Mouse (Mus musculus): ENCODE measurements around the gene Tlr8. TPM values are rescaled to one million over a fixed set of nuclear protein-coding genes. Genes with fewer than 3 reads are reported as not detected.

The Tlr8 gene
- total RNA-seq, 2 experiments from 2014 or later, result 0.14 to 0.16 TPM

GRCm38 (mm10) chrX:167227138-167227537, 37.0 kb downstream of the Tlr8 start:
- TF ChIP-seq CTCF (IDR thresholded peaks at IDR 0.05), result no peak
- no peak overlapping the region for H3K27ac ChIP-seq
- intact Hi-C loops (cut with DNase I), result loop anchor here (1.0 to 5.0 kb wide), 2 partner anchors 27 to 325 kb away; no protein-coding TSS in a partner anchor
- no peak for DNase-seq (ENCODE audit: extremely low spot score in 1 of 2, low spot score in 2 of 2)
- no peak overlapping the region for H3K4me3 ChIP-seq

DNA sequence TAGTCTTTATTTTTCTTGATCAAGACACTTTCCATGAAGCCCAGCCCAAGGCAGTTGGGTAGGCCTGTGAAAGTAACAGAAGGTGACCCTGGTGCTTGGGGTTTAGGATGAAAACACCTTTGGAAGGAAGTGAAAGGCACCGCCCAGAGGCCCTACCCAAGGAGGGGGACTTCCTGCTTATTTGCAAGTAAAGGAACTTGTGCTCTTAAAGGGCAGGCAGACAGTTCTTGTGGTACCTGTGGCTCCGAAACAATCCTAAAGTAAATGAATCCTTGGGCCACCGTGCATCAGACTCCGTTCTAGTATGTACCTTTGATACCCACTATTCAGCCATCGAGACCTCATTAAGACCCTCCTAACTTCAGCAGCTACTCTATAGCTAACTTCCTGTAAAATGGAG, 37.6 kb downstream of the Tlr8 start:
- intact Hi-C loops (cut with DNase I), result loop anchor here (5.0 kb wide), 1 partner anchor 324 kb away; no protein-coding TSS in a partner anchor
- DNase-seq (ENCODE audit: extremely low spot score in 1 of 2, low spot score in 2 of 2), result no peak
- no peak for TF ChIP-seq CTCF (IDR thresholded peaks at IDR 0.05)
- Histone ChIP-seq H3K4me3 (no peak overlapping the region), H3K27ac (no peak overlapping the region)

GRCm38 (mm10) chrX:167212707-167213106, 51.4 kb downstream of the Tlr8 start:
- Histone ChIP-seq H3K4me3 (no peak overlapping the region), H3K27ac (no peak overlapping the region)
- intact Hi-C loops (cut with DNase I), result no loop called here
- TF ChIP-seq CTCF (IDR thresholded peaks at IDR 0.05), result peak; percentile 50
- DNase-seq (ENCODE audit: extremely low spot score in 1 of 2, low spot score in 2 of 2), result no peak

DNA sequence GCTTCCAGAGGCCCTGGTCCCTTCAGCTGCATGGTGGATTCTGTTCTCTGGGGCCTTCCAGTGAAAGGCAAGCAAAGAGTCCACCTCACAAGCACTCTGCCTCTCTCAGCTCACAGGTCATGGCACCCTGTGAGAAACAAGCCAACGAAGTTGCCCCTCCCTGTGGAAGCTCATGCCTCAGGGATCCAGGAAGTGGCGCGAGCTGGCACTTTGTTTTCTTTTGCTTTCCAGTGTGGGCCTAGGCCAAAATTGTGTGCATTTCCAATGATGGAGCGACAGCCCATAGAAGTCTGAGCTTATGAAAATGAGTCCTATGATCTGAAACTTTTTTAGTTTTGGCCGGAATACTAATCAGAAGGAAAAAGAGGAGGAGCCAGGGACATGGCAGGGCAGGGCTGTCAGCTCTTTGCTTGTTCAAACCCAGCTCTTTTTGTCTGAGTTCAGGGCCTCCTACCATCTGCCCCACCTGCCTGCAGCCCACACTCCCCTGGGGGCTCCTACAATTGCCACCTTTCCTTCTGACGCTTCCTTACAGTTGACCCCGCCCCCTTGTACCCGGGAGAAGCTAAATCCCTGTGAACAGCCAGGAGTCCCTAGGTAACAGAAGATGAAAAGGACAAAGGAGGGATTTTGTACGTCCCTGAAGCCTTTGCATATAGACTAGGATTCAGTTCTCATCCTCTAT, 52.1 kb downstream of the Tlr8 start:
- DNase-seq (ENCODE audit: extremely low spot score in 1 of 2, low spot score in 2 of 2), result no peak
- Histone ChIP-seq H3K27ac (no peak overlapping the region), H3K4me3 (no peak overlapping the region)
- intact Hi-C loops (cut with DNase I), result no loop called here
- TF ChIP-seq CTCF (IDR thresholded peaks at IDR 0.05), result no peak

GRCm38 (mm10) chrX:167210319-167210728, 53.8 kb downstream of the Tlr8 start:
- H3K4me3 ChIP-seq, result no peak overlapping the region; the same call in 1 of the 2 replicates
- intact Hi-C loops (cut with DNase I), result no loop called here
- peak overlapping the region; percentile 77 for H3K27ac ChIP-seq
- no peak for TF ChIP-seq CTCF (IDR thresholded peaks at IDR 0.05)
- DNase-seq (ENCODE audit: extremely low spot score in 1 of 2, low spot score in 2 of 2), result no peak

GRCm38 (mm10) chrX:167209828-167210227, 54.3 kb downstream of the Tlr8 start:
- no peak for DNase-seq (ENCODE audit: extremely low spot score in 1 of 2, low spot score in 2 of 2)
- peak overlapping the region; percentile 70 for H3K4me3 ChIP-seq
- intact Hi-C loops (cut with DNase I), result loop anchor here (1.0 to 10.0 kb wide), 8 partner anchors 38 to 698 kb away; no protein-coding TSS in a partner anchor

DNA sequence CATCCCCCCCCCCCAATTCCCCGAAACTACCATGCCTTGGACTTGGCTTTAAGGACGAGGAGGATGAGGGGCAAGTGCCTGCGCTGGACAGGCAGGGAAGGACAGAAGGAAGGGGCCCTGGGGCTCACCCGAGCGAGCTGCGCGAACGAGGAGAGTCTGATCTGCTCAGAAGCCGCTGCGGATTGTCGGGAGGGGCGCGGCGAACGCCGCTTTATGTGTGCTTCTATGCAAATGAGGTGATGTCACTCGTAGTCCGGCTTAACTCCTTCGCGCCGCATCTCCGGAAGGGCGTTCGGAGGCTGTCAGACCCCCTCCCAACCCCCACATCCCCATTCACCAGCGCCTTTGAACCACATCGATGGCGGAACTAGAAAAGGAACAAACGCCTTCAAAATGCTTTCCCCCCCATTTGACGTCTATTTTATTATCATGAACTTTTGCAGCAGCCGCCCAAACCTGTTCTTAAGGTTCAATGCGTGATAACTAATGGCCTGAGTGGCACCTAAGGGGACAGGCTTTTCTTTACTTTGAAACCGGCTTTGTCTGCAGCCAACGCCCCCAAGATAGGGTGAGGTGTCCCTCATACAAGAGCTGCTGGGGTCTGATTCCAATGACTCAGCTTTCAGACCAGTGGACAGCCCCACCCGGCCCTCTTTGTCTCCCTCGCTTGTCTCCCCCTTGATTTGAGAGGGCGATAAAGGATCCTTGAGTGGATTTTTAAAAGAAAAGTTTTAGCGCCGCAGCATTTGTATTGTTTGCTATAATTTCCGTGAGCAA, 55.0 kb downstream of the Tlr8 start, which contains the start of gene Tmsb4x:
Gene Tmsb4x, minus strand, starts transcription at position 338 of the 777 bp plus-strand sequence.
- intact Hi-C loops (cut with DNase I), result loop anchor here (1.0 to 10.0 kb wide), 8 partner anchors 37 to 697 kb away; no protein-coding TSS in a partner anchor
- DNase-seq (ENCODE audit: extremely low spot score in 1 of 2, low spot score in 2 of 2), result peak; percentile 81
- TF ChIP-seq CTCF (IDR thresholded peaks at IDR 0.05), result no peak
- Histone ChIP-seq H3K4me3 (peak within 1 kb of the TSS; percentile 70), H3K27ac (peak within 1 kb of the TSS; percentile 93)

More at GRCm38 (mm10) chrX:167209828-167210227, 54.3 kb downstream of the Tlr8 start:
- no peak for TF ChIP-seq CTCF (IDR thresholded peaks at IDR 0.05)
- H3K27ac ChIP-seq, result peak overlapping the region; percentile 77

DNA sequence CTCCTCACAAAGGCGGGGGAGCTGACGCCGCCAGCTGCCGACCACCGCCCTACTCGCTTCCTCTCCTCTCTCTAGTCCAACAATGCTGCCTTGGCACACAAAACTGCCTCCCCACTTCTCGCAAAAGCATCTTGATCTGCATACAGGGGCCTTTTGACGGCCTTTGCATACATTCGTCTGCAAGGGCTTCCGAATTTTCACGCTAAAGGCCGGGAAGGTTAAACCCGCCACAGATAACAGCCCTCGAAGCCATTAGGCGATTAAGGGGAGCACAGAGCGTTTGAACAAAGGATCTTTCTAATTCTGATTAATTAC, 55.7 kb downstream of the Tlr8 start:
- DNase-seq (ENCODE audit: extremely low spot score in 1 of 2, low spot score in 2 of 2), result no peak
- intact Hi-C loops (cut with DNase I), result loop anchor here (5.0 to 10.0 kb wide), 7 partner anchors 36 to 696 kb away; no protein-coding TSS in a partner anchor
- H3K4me3 ChIP-seq, result peak overlapping the region; percentile 70
- TF ChIP-seq CTCF (IDR thresholded peaks at IDR 0.05), result no peak
- peak overlapping the region; percentile 93 for H3K27ac ChIP-seq

- TF ChIP-seq CTCF (IDR thresholded peaks at IDR 0.05), result no peak
- DNase-seq (ENCODE audit: extremely low spot score in 1 of 2, low spot score in 2 of 2), result no peak
Measured at GRCm38 (mm10) chrX:167207741-167208505, 56.2 kb downstream of the Tlr8 start.

DNA sequence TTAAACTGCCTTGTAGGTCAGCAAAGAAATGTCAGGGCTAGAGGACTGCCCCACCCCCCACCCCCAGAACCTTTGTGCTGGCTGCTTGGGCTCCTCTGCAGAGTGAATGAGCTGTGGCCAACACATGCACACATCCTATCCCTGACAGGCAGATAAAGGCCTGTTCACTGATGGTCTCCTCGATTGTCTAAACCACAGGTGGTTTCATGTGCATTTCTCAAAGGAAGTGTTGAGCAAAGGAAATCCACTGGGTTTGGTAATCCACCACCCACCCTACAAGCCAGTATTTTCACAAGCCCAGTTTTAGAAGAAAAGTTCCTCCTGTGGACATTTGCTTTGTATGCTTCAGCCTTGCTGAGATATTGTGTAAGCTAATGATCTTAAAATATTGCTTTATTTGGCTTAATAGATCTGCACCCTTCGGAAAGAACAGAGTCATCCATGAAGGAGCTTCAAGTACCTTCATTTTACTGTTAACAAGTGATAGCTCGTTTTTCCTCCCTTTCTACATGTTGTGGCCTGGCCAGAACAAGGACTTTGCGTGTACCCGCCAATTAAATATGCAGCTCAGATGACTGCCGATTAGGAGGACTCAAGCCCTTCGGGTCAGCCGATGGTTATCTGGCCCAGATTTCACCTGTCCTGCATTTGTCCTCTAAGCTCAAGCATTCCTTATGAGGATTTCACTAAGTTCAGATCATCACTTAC, 58.2 kb downstream of the Tlr8 start:
- peak overlapping the region; percentile 36; the same call in 1 of the 2 replicates for H3K27ac ChIP-seq
- no peak for TF ChIP-seq CTCF (IDR thresholded peaks at IDR 0.05)
- H3K4me3 ChIP-seq, result no peak overlapping the region
- DNase-seq (ENCODE audit: extremely low spot score in 1 of 2, low spot score in 2 of 2), result no peak
- intact Hi-C loops (cut with DNase I), result loop anchor here (2.0 to 10.0 kb wide), 8 partner anchors 23 to 694 kb away; no protein-coding TSS in a partner anchor

More at GRCm38 (mm10) chrX:167207741-167208505, 56.2 kb downstream of the Tlr8 start:
- peak overlapping the region; percentile 70 for H3K4me3 ChIP-seq
- H3K27ac ChIP-seq, result peak overlapping the region; percentile 93
- intact Hi-C loops (cut with DNase I), result loop anchor here (5.0 to 10.0 kb wide), 7 partner anchors 36 to 696 kb away; no protein-coding TSS in a partner anchor

DNA sequence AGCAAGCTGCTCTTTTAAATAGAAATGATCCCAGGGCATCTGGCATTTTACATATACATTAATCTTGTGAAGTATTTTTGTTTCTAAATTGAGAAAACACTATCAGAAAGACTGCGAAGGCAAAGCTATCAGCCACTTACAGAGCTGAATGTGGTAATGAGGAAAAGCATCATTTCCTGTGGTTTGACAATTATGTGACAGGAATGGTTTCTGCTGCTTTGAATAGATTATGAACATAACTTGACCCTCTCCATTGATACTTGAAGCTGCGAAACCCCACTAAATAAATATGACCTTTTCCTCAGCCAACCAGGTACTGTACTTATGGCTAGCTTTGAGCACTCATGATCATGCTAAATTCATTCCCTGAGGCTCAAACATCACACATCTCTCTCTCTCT, 62.8 kb downstream of the Tlr8 start:
- no peak for TF ChIP-seq CTCF (IDR thresholded peaks at IDR 0.05)
- intact Hi-C loops (cut with DNase I), result loop anchor here (10.0 kb wide), 1 partner anchor 297 kb away; no protein-coding TSS in a partner anchor
- no peak overlapping the region for H3K4me3 ChIP-seq
- no peak for DNase-seq (ENCODE audit: extremely low spot score in 1 of 2, low spot score in 2 of 2)
- H3K27ac ChIP-seq, result no peak overlapping the region
